Mouse (Mus musculus) neural tube, embryonic 15.5 days (tissue): Measurements from ENCODE around the gene Ptx4. TPM values are rescaled to one million over a fixed set of nuclear protein-coding genes. Genes with fewer than 3 reads are reported as not detected.

Experiments
- ATAC-seq: fragments of 200-750 bp; cut with Nextera tagmentation; 2 replicates; pipeline ENCODE4 v1.8.0; 2017; ENCODE audit warnings: mild to moderate bottlenecking, moderate TSS enrichment, moderate library complexity; ENCODE audit not compliant: low FRiP score
- H3K27ac ChIP-seq: fragments of 300-500 bp; sonication (generic); replicated peaks from 2 replicates; pipeline ENCODE4 v1.5.1; 2015; ENCODE audit warnings: mild to moderate bottlenecking, inconsistent platforms
- H3K27me3 ChIP-seq: fragments of 300-500 bp; sonication (generic); replicated peaks from 2 replicates; pipeline ENCODE4 v1.6.1; 2015; ENCODE audit warnings: inconsistent platforms
- H3K36me3 ChIP-seq: fragments of 300-500 bp; sonication (generic); 2 replicates; pipeline ENCODE4 v1.6.1; 2015; ENCODE audit warnings: inconsistent platforms
- H3K4me1 ChIP-seq: fragments of 300-500 bp; sonication (generic); 2 replicates; pipeline ENCODE4 v1.6.1; 2015; ENCODE audit warnings: inconsistent platforms
- H3K4me2 ChIP-seq: fragments of 300-500 bp; sonication (generic); 2 replicates; pipeline ENCODE4 v1.6.1; 2015; ENCODE audit warnings: inconsistent platforms, mild to moderate bottlenecking, moderate library complexity
- H3K4me3 ChIP-seq: fragments of 300-500 bp; sonication (generic); replicated peaks from 2 replicates; pipeline ENCODE4 v1.5.1; 2015; ENCODE audit warnings: mild to moderate bottlenecking, inconsistent platforms
- H3K9ac ChIP-seq: fragments of 300-500 bp; sonication (generic); replicated peaks from 2 replicates; pipeline ENCODE4 v1.6.1; 2015; ENCODE audit warnings: mild to moderate bottlenecking, inconsistent platforms
- H3K9me3 ChIP-seq: fragments of 300-500 bp; sonication (generic); replicated peaks from 2 replicates; pipeline ENCODE4 v1.6.1; 2016; ENCODE audit warnings: inconsistent platforms
- WGBS: fragments of 180-500 bp; shearing (Covaris S2); methylation state at CpG from one replicate; pipeline ENCODE4 v1.1.7; 2015; ENCODE audit warnings: mixed read lengths; 5-methylcytosine and 5-hydroxymethylcytosine counted together
- polyA plus RNA-seq: library from polyadenylated mRNA; unstranded; fragments of >200 nt; fragmentation: Nextera tagmentation; extraction: Ambion mirVana; gene quantifications from 2 replicates; pipeline ENCODE4 v1.2.1, GENCODE M21; 2015

Gene Ptx4
- polyA plus RNA-seq = 0.13 TPM in 1 of 2 replicates, not detected in the other

DNA sequence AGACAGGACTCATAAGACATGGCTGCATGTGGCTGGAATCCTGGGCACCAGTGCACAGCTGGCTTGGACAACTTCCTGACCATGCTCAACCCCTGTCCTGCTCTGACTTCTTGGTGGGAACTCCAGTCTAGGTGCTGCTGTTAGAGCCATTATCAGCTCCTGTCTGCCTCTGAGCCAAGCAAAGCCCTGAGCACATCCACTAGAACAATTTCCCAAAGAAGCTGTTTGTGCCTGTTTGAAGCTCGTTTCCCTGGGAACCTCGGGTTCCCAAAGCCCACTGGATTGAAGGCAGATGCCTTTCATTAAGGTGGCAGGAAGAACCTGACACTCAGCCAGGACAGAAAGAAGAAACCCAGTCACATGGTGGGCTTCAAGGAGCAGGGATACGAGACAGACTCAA, at the start of gene Ptx4:
TSS of gene Ptx4 (plus strand) at position 355 of the 400 bp plus-strand sequence.
- Histone ChIP-seq H3K27me3 (peaks cover 21% of the 10 kb centered on the region; the same call in 1 of the 2 replicates), H3K4me2 (no peak within 1 kb of the TSS), H3K9me3 (no peaks in the 10 kb centered on the region), H3K27ac (no peak within 1 kb of the TSS), H3K36me3 (no peaks in the 10 kb centered on the region), H3K4me3 (no peak within 1 kb of the TSS), H3K9ac (no peak within 1 kb of the TSS), H3K4me1 (peaks cover 10% of the 10 kb centered on the region)
- 54% methylated on average over 3 of the region's 3 CpGs for WGBS
- ATAC-seq = no peak

DNA sequence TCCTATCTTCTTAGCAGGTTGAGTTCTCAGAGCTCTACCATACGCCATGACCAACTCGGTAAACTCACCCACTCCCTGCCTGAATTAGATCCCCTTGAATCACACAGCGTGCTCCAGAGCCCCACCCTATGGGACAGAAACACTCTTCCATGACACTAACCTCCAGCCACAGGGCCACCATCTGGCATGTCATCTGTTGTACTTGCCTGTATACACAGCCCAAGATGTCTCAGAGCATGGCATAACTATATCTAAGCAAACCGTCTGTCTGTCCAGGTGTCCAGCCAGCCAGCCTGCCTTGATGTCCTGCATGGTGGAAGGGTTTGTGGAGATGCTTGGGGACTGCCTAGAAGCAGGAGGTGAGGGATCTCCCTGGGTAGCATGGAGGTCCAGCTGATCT, 43.7 kb upstream of the Ptx4 start:
- ATAC-seq = no peak
- H3K27me3 ChIP-seq = no peaks in the 10 kb centered on the region
- 78% methylated on average over 4 of the region's 4 CpGs for WGBS

DNA sequence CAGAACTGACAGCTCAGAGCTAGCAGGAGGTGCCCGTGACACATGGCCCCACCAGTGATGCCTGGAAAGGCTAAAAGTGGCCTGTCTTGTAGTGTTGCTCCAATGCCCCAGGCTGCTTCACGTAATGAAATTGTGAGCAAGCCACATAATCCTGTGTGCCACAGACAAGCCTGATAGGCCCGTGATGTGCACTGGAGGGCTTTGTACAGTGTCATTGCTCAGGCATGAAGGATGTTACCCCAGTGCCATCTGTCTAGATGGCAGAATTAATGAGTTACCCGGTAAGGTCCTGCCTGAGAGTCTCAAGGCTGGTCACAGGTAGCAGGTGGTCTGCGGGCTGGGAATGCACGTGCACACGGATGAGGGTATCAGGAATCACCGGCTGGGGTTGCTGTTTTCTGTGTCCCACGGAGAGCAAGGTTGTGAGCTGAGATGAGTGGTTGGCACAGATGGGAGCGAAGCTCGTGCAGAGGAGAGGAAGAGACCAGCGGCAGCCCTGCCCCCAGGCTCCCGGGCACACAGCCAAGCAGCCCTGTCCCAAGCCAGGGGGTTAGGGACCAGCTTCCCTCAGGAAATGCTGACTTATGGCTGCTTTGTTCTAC, 42.7 kb upstream of the Ptx4 start:
- peak overlapping the region; percentile 58 for H3K27ac ChIP-seq
- peaks cover 5% of the 10 kb centered on the region; the same call in 1 of the 2 replicates for H3K36me3 ChIP-seq
- no peak overlapping the region for H3K9ac ChIP-seq
- H3K9me3 ChIP-seq = no peaks in the 10 kb centered on the region
- WGBS = 47% methylated on average over 13 of the region's 13 CpGs
- H3K4me2 ChIP-seq = peak overlapping the region; percentile 34
- no peaks in the 10 kb centered on the region for H3K27me3 ChIP-seq
- peaks cover 18% of the 10 kb centered on the region for H3K4me1 ChIP-seq
- ATAC-seq = no peak
- 0 out of 2 replicates have a peak overlapping the region, but pooled peaks have one; percentile 2 for H3K4me3 ChIP-seq

More for the DNA sequence above, 43.7 kb upstream of the Ptx4 start:
- Histone ChIP-seq H3K4me2 (no peak overlapping the region), H3K27ac (no peak overlapping the region), H3K9me3 (no peaks in the 10 kb centered on the region), H3K9ac (no peak overlapping the region), H3K4me3 (no peak overlapping the region), H3K4me1 (peaks cover 18% of the 10 kb centered on the region), H3K36me3 (peaks cover 5% of the 10 kb centered on the region; the same call in 1 of the 2 replicates)

DNA sequence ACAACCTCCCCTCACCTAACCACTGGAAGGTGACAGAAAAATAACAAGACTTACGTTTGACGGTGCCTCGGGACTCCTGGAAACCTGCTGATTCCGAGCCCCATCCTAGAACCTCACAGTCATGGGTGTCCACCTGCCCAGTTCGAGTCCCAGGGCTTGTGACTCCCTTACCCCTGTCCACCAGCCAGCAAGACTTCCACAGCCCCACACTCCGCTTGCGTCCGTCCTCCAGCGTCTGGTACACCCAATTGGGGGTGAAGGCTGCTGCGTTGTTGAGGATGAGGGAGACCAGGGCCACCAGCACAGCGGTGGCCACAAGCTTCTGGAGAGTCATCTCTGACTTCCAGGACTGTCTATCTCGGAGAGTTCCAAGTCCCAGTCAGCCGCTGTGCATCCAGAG, 40.4 kb upstream of the Ptx4 start:
- no peak for ATAC-seq
- H3K9me3 ChIP-seq = no peaks in the 10 kb centered on the region
- peak overlapping the region; percentile 21 for H3K4me3 ChIP-seq
- H3K27ac ChIP-seq = peak overlapping the region; percentile 43
- WGBS = 91% methylated on average over 13 of the region's 13 CpGs
- peak overlapping the region; percentile 20; the same call in 1 of the 2 replicates for H3K9ac ChIP-seq
- H3K4me2 ChIP-seq = peak overlapping the region; percentile 17; the same call in 1 of the 2 replicates
- H3K36me3 ChIP-seq = peaks cover 5% of the 10 kb centered on the region; the same call in 1 of the 2 replicates
- no peaks in the 10 kb centered on the region for H3K27me3 ChIP-seq
- peaks cover 18% of the 10 kb centered on the region for H3K4me1 ChIP-seq

DNA sequence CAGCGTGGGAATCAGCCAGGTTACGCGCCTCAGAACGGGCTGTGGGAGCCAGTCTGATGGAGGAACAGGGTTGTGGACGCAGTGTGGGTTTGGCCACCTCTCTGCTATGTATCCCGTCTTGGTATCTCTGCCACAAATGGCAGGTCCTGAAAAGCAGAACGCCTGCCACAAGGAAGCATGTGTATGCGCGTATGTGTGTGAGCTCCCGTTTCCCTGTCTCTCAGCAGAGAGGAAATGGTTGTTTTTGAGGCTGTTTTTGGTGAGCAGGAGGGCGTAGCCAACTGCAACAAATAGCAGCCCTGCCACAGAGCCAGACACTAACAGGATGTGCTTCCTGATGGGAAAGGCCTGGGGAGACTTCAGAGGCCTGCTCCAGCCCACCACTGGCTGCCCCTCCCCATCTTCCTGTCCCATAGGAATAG, 39.6 kb upstream of the Ptx4 start:
- 86% methylated on average over 11 of the region's 11 CpGs for WGBS
- Histone ChIP-seq H3K27me3 (no peaks in the 10 kb centered on the region), H3K9ac (0 out of 2 replicates have a peak overlapping the region, but pooled peaks have one; percentile 20), H3K4me2 (peak overlapping the region; percentile 17; the same call in 1 of the 2 replicates), H3K9me3 (no peaks in the 10 kb centered on the region), H3K4me3 (peak overlapping the region; percentile 21; the same call in 1 of the 2 replicates), H3K36me3 (peaks cover 5% of the 10 kb centered on the region; the same call in 1 of the 2 replicates), H3K4me1 (peaks cover 18% of the 10 kb centered on the region), H3K27ac (peak overlapping the region; percentile 56)
- ATAC-seq = no peak

DNA sequence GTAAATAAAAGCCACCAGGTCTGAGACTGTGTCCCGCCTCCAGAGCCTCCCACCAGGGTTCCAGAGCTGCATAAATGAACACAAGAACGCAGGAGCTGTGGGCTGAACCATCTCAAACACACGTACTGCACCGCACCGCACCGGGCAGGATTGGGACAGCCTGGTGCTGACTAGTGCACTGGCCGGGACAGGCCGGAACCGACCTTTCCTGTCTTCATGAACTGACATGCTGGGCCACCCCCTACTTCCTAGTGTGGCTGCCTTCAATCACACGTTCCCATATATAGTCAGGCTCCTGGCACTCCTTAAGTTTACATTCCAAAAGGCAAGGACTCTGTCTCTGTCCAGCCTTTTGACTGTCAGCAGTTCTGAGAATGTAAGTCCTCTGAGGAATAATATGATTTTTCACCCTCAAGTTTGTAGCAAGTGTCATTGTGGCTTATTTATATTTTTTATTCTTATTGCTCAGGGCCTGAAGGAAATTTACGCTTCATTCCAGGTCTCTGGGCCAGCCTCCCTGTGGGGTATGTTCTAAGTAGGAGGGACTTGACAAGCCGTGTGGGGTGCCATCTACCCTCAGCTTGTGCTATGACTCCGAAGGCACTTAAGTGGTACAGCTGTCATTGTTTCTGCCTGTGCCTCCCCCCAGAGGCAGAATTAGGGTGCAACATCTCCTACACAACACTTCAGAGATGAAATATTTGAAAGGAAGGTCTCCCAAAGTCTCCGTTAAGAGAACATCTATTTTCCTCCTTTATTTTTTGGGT, 38.3 kb upstream of the Ptx4 start:
- Histone ChIP-seq H3K4me1 (peaks cover 14% of the 10 kb centered on the region), H3K4me2 (no peak overlapping the region), H3K27me3 (no peaks in the 10 kb centered on the region), H3K9me3 (no peaks in the 10 kb centered on the region), H3K4me3 (no peak overlapping the region), H3K27ac (peak overlapping the region; percentile 56; the same call in 1 of the 2 replicates), H3K36me3 (peaks cover 5% of the 10 kb centered on the region; the same call in 1 of the 2 replicates), H3K9ac (no peak overlapping the region)
- 71% methylated on average over 14 of the region's 14 CpGs for WGBS
- no peak for ATAC-seq

DNA sequence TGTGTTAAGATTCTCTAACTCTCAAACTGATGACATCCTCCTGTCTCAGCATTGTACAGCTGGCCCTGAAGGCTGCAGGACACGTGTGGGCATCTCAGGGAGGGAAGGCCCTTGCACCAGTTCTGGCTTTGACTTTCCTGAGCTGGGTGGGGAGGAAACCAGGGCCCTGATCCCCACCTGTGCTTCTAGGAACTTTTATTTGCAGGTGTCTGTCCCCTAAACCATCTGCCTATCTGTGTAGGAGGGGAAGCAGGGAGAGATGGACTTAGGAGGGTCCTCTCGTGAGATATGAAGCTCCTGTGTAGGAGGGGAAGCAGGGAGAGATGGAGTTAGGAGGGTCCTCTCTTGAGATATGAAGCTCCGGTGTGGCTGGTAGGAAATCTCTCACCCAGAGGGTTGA, 37.7 kb upstream of the Ptx4 start:
- peaks cover 8% of the 10 kb centered on the region for H3K4me1 ChIP-seq
- 0 out of 2 replicates have a peak overlapping the region, but pooled peaks have one; percentile 7 for H3K27ac ChIP-seq
- no peaks in the 10 kb centered on the region for H3K27me3 ChIP-seq
- H3K9me3 ChIP-seq = no peaks in the 10 kb centered on the region
- no peak overlapping the region for H3K4me3 ChIP-seq
- ATAC-seq = no peak
- no peak overlapping the region for H3K9ac ChIP-seq
- WGBS = 66% methylated on average over 3 of the region's 3 CpGs
- H3K36me3 ChIP-seq = peaks cover 7% of the 10 kb centered on the region
- H3K4me2 ChIP-seq = no peak overlapping the region

DNA sequence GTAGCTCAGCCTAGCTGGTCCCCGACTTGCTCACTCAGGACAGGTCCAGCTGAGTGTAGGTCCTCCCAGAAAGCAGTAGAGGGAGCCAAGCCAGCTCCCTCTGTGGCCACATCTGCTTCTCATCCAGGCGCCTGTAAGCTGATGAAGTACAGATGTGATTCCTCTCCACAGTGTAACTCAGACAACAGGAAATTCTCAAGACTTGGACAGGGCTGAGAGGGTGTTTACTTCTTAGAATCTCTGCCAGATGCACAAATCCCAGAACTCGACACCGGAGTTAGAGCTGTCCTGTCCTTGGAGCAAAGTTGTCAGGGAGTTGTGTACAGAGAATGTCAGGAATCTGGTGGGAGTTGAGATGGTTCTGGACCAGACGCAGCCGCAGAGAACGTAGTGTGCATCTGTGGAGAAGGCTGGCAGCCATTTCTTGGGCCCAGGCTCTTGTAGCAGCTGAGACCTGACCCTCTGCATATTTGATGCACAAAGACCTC, 37.1 kb upstream of the Ptx4 start, which contains the start of gene Tmem204:
TSS of gene Tmem204 (minus strand) at position 148 of the 488 bp plus-strand sequence.
- ATAC-seq = no peak
- whole genome bisulfite sequencing = 67% methylated on average over 7 of the region's 7 CpGs
- H3K27me3 ChIP-seq = no peaks in the 10 kb centered on the region
- peaks cover 13% of the 10 kb centered on the region for H3K36me3 ChIP-seq
- no peak within 1 kb of the TSS for H3K4me2 ChIP-seq
- H3K27ac ChIP-seq = peak within 1 kb of the TSS; percentile 61
- H3K9ac ChIP-seq = no peak within 1 kb of the TSS
- H3K4me1 ChIP-seq = peaks cover 2% of the 10 kb centered on the region
- H3K4me3 ChIP-seq = no peak within 1 kb of the TSS
- H3K9me3 ChIP-seq = no peaks in the 10 kb centered on the region

DNA sequence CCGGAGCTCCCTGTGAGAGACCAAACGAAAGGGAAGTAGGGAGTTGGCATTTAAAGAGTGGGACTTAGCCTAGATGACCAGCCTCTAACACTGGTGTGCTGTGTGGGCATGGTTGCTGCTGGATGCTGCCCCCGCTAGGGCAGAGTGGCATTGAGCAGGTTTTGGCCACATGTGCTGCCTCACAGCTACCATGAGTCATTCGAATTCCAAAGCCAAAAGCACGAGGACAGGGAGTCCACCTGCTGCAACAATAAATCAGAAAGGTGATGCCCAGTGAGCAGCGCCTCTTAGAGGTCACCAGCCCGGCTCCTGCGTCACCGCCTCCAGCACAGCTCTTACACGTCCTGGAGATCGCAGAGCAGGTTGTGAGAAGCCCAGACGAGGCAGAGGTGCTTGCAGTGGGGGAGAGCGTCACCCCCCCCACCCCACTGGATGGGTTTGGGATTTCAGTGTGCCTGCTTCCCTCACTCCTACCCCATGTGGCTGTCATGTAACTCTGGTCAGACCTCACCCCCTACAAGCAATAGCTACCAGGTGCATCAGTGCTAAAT, 35.6 kb upstream of the Ptx4 start:
- no peak for ATAC-seq
- H3K27me3 ChIP-seq = no peaks in the 10 kb centered on the region
- H3K36me3 ChIP-seq = peaks cover 19% of the 10 kb centered on the region
- H3K27ac ChIP-seq = no peak overlapping the region
- H3K4me3 ChIP-seq = no peak overlapping the region
- 80% methylated on average over 13 of the region's 13 CpGs for WGBS
- H3K9me3 ChIP-seq = no peaks in the 10 kb centered on the region
- no peak overlapping the region for H3K9ac ChIP-seq
- H3K4me2 ChIP-seq = no peak overlapping the region
- H3K4me1 ChIP-seq = no peaks in the 10 kb centered on the region

DNA sequence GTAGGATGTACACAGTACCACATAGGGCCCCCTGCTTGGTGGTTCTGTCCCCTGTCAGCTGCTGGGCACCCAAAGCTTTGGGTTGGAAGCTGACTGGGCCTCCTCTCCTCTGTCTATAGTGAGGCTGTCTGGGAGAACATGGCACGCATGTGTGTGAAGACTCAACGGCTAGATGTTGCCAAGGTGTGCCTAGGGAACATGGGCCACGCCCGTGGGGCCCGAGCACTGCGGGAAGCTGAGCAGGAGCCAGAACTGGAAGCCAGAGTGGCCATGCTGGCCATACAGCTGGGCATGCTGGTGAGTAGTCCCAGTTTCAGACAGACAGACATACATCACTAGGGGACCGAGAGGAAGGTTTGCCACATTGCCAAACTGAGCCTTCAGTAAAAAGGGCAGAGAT, 33.8 kb upstream of the Ptx4 start:
- Histone ChIP-seq H3K4me2 (no peak overlapping the region), H3K4me3 (no peak overlapping the region), H3K9ac (no peak overlapping the region), H3K36me3 (peaks cover 32% of the 10 kb centered on the region), H3K27me3 (no peaks in the 10 kb centered on the region), H3K27ac (no peak overlapping the region), H3K4me1 (no peaks in the 10 kb centered on the region), H3K9me3 (no peaks in the 10 kb centered on the region)
- 95% methylated on average over 7 of the region's 7 CpGs for WGBS
- ATAC-seq = no peak

DNA sequence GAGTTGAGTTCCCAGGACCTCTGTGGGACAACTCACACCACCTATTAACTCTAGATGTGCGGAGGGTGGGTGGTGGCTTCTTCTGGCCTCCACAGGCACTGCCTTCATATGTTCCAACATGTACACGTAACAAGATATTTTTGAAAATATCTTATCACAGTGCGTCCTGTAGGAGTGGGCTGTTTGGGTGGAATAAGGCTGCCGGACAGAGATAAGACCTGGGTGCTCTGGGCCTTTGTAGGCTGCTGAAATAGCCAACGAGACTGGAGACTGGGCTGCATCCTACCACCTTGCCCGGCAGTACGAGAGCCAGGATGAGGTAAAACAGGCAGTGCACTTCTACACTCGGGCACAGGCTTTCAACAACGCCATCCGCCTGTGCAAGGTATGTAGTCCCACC, 31.4 kb upstream of the Ptx4 start:
- H3K9me3 ChIP-seq = no peaks in the 10 kb centered on the region
- H3K4me2 ChIP-seq = no peak overlapping the region
- no peaks in the 10 kb centered on the region for H3K27me3 ChIP-seq
- H3K4me3 ChIP-seq = no peak overlapping the region
- H3K9ac ChIP-seq = no peak overlapping the region
- WGBS = 93% methylated on average over 10 of the region's 10 CpGs
- H3K4me1 ChIP-seq = no peaks in the 10 kb centered on the region
- H3K36me3 ChIP-seq = peaks cover 44% of the 10 kb centered on the region
- no peak for ATAC-seq
- H3K27ac ChIP-seq = no peak overlapping the region
